Mouse (Mus musculus) embryonic facial prominence, embryonic 11.5 days (tissue): Measurements from ENCODE around the gene Fgfr2. TPM values are rescaled to one million over a fixed set of nuclear protein-coding genes. Genes with fewer than 3 reads are reported as not detected.
A peak's percentile ranks its signal among the peaks of the same experiment; 100 is the strongest.

ENCODE experiments used
- ATAC-seq: fragments of 200-750 bp; cut with Nextera tagmentation; replicated peaks from 2 replicates; pipeline ENCODE4 v1.8.0; 2017; ENCODE audit warnings: low read depth; ENCODE audit not compliant: insufficient number of reproducible peaks, low FRiP score, low TSS enrichment
- DNase-seq: peaks from one replicate; pipeline ENCODE4 v3.0.0-alpha.2; 2015; ENCODE audit warnings: low spot score
- H3K27ac ChIP-seq: fragments of 300-500 bp; sonication (generic); replicated peaks from 2 replicates; pipeline ENCODE4 v1.5.1; 2014; ENCODE audit warnings: mild to moderate bottlenecking, low read depth, low read length, control low read depth
- H3K27me3 ChIP-seq: fragments of 300-500 bp; sonication (generic); 2 replicates; pipeline ENCODE4 v1.6.1; 2014; ENCODE audit warnings: mild to moderate bottlenecking, low read length, moderate library complexity, mixed read lengths; ENCODE audit not compliant: control insufficient read depth, insufficient read depth
- H3K36me3 ChIP-seq: fragments of 300-500 bp; sonication (generic); replicated peaks from 2 replicates; pipeline ENCODE4 v1.6.1; 2014; ENCODE audit warnings: low read depth, mild to moderate bottlenecking, low read length, moderate library complexity, mixed read lengths; ENCODE audit not compliant: control insufficient read depth, insufficient read depth
- H3K4me1 ChIP-seq: fragments of 300-500 bp; sonication (generic); 2 replicates; pipeline ENCODE4 v1.6.1; 2014; ENCODE audit warnings: low read length, mixed read lengths; ENCODE audit not compliant: control insufficient read depth, insufficient read depth
- H3K4me2 ChIP-seq: fragments of 300-500 bp; sonication (generic); 2 replicates; pipeline ENCODE4 v1.6.1; 2014; ENCODE audit warnings: low read depth, mild to moderate bottlenecking, control low read depth, low read length, moderate library complexity
- H3K4me3 ChIP-seq: fragments of 300-500 bp; sonication (generic); 2 replicates; pipeline ENCODE4 v1.5.1; 2014; ENCODE audit warnings: low read depth, low read length, control low read depth
- H3K9ac ChIP-seq: fragments of 300-500 bp; sonication (generic); replicated peaks from 2 replicates; pipeline ENCODE4 v1.6.1; 2014; ENCODE audit warnings: mild to moderate bottlenecking, control low read depth, low read length
- H3K9me3 ChIP-seq: fragments of 300-500 bp; sonication (generic); replicated peaks from 2 replicates; pipeline ENCODE4 v1.6.1; 2016; ENCODE audit warnings: mild to moderate bottlenecking, low read length, inconsistent platforms, mixed read lengths; ENCODE audit not compliant: control insufficient read depth
- WGBS: fragments of 180-500 bp; shearing (Covaris S2); extraction: QIAGEN DNeasy Blood & Tissue Kit; methylation state at CpG from one replicate; pipeline ENCODE4 v1.1.7; 2014; 5-methylcytosine and 5-hydroxymethylcytosine counted together
- polyA plus RNA-seq: library from polyadenylated mRNA; unstranded; fragments of >200 nt; fragmentation: Nextera tagmentation; extraction: Ambion mirVana; gene quantifications from 2 replicates; pipeline ENCODE4 v1.2.1, GENCODE M21; 2014

Gene Fgfr2
- polyA plus RNA-seq, 1 experiment from 2014 or later, result 75.6 TPM

DNA sequence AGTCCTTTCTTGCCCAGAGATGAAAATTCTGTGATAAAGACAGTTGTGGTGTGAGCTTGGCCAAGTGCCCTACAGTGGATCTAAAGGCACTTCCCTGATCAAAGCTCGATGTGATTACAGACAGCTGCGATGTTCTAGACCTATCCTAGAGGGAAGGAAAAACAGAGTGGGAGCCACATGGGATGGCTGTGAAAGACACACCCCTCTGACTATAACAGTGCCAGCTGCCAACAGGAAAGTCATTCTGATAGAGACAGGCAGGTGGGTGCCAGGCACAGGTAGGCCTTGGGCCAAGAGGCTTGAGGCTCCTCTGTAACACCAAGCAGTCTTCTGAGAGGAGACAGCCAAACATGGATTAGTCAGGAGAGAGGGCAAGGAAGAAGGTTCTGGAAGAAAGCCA lies 2104.0 kb downstream of the Fgfr2 start:
- Histone ChIP-seq H3K36me3 (no peaks in the 10 kb centered on the region), H3K27me3 (no peaks in the 10 kb centered on the region), H3K9ac (no peak overlapping the region), H3K4me3 (no peak overlapping the region), H3K27ac (no peak overlapping the region), H3K4me2 (no peak overlapping the region), H3K4me1 (no peaks in the 10 kb centered on the region), H3K9me3 (no peaks in the 10 kb centered on the region)
- DNase-seq (no peak), ATAC-seq (no peak)
- 84% methylated on average over 2 of the region's 2 CpGs for WGBS

DNA sequence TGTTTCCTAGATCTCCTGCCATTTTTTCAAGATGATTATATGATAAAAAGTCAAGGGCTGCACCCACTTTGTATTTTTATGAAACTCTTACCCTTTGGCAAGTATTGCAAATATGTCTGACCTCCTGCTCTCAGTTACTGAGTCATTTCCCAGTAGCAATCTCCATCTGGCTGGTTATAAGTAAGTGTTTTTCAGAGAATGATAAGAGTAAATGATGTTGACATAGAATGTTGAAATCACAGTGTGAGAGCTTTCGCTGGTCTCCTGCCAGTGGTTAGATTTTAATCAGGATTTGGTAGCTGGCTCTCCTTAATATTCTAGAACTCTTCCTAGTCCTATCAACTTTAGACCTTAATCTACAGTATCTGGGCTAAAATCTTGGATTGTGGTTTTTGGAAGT lies 2111.2 kb downstream of the Fgfr2 start:
- ATAC-seq, result no peak
- Histone ChIP-seq H3K36me3 (no peaks in the 10 kb centered on the region), H3K4me1 (no peaks in the 10 kb centered on the region), H3K9me3 (no peaks in the 10 kb centered on the region), H3K27me3 (no peaks in the 10 kb centered on the region), H3K4me2 (no peak overlapping the region), H3K4me3 (no peak overlapping the region), H3K9ac (no peak overlapping the region), H3K27ac (no peak overlapping the region)
- 81% methylated on average over 1 of the region's 1 CpGs for WGBS
- DNase-seq, result no peak

DNA sequence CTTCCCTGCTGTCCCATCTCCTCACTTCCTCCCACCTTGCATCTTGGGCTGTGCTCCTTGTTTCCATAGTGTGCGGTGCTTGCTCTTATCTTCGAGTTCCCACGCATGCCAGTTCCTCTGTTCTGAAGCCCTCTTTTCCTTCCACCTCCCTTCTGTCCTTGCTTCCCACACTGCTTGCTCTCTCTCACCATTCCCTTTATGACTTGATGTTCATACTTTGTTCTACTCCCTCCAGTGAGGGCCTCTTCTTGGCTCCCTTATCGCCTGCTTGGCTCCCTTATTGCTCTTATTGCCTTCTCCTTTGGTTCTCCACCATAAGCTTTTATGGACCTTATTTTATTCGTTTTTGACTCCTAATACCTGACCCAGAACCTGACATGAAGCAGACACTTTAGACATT lies 2114.0 kb downstream of the Fgfr2 start:
- Histone ChIP-seq H3K4me2 (no peak overlapping the region), H3K27ac (no peak overlapping the region), H3K4me3 (no peak overlapping the region), H3K9ac (no peak overlapping the region), H3K27me3 (no peaks in the 10 kb centered on the region), H3K36me3 (no peaks in the 10 kb centered on the region), H3K9me3 (no peaks in the 10 kb centered on the region; the same call in 1 of the 2 replicates), H3K4me1 (no peaks in the 10 kb centered on the region)
- ATAC-seq (no peak), DNase-seq (no peak)
- WGBS, result 80% methylated on average over 5 of the region's 5 CpGs

DNA sequence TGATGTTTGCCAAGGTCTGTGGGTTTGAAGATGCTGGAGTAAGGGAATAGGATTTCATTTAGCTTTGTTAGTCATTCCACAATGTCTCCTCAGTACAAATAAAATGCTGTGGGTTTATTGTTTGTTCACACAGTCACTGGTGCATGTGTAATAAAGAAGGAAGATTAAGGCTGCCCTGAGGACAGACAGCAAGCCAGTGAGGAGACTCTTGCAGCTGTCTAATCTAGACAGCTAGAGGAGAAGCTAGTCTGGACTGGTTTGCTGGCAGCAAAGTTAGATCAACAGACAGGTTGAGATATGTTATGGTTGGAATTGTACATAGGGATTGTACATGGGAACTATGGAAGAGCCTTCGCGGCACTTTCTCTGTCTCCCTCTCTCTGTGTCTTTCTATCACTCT lies 2115.9 kb downstream of the Fgfr2 start:
- no peak for ATAC-seq
- Histone ChIP-seq H3K4me3 (no peak overlapping the region), H3K9ac (no peak overlapping the region), H3K4me2 (no peak overlapping the region), H3K27ac (no peak overlapping the region), H3K27me3 (no peaks in the 10 kb centered on the region), H3K36me3 (no peaks in the 10 kb centered on the region), H3K4me1 (no peaks in the 10 kb centered on the region), H3K9me3 (no peaks in the 10 kb centered on the region; the same call in 1 of the 2 replicates)
- WGBS, result 100% methylated on average over 2 of the region's 2 CpGs
- DNase-seq, result no peak

DNA sequence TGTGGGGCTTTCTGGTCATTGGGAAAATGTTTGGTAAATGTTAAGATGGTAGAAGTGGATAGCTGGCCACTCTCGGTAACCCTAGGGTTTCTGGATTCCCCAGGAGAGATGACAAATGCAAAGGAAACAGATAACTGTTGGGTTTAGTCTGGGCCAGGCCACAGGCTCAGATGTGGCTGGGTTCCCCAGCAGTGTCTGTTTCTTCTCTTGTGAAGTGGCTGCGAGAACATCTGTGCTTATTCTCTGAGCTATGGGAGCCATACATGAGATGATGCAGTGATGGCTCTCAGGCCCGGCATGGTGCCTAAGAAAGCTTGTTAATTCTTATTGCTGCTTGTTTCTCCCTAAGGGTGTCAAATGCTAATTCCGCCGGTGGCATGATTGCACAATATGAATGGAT lies 2119.1 kb downstream of the Fgfr2 start:
- ATAC-seq (no peak), DNase-seq (no peak)
- Histone ChIP-seq H3K9me3 (no peaks in the 10 kb centered on the region; the same call in 1 of the 2 replicates), H3K4me3 (no peak overlapping the region), H3K9ac (no peak overlapping the region), H3K27ac (no peak overlapping the region), H3K4me2 (no peak overlapping the region), H3K27me3 (no peaks in the 10 kb centered on the region), H3K4me1 (no peaks in the 10 kb centered on the region), H3K36me3 (no peaks in the 10 kb centered on the region)
- WGBS, result 93% methylated on average over 5 of the region's 5 CpGs

DNA sequence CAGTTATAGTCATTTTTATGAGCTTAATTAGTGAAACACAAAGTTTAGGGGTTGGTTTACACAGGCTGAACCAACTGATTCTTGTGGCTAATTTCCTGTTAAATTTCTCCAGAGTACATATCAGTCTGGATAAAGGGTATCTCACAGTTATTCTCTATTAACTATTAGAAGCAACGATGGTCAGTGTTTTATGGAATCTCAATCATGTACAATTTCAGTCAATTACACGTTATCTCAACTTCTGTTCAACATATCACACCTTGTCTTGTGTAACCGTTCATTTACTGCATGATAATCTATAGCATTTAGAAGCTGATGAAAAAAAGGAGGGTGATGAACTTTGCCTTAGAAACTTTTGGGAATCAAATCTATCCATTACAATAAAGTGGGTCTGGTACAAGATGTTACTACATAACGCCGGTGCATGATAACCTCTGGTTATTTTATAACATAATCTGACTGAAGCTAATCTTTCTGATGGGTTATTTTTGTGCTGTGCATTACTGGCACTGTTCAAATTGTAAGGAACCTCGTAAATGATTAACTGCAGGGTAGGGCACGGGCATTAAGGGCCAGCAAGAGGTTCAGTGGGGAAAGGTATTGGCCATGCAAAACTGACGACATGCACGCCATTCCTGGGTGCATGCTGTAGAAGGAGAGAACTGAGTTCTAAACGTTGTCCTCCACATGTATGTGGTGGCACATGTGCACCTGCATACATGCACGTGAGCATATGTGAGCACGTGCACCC lies 2121.0 kb downstream of the Fgfr2 start:
- Histone ChIP-seq H3K27me3 (no peaks in the 10 kb centered on the region), H3K4me1 (no peaks in the 10 kb centered on the region), H3K36me3 (no peaks in the 10 kb centered on the region), H3K4me3 (no peak overlapping the region), H3K27ac (no peak overlapping the region), H3K4me2 (no peak overlapping the region), H3K9ac (no peak overlapping the region), H3K9me3 (no peaks in the 10 kb centered on the region; the same call in 1 of the 2 replicates)
- 89% methylated on average over 12 of the region's 12 CpGs for WGBS
- ATAC-seq (no peak), DNase-seq (no peak)

DNA sequence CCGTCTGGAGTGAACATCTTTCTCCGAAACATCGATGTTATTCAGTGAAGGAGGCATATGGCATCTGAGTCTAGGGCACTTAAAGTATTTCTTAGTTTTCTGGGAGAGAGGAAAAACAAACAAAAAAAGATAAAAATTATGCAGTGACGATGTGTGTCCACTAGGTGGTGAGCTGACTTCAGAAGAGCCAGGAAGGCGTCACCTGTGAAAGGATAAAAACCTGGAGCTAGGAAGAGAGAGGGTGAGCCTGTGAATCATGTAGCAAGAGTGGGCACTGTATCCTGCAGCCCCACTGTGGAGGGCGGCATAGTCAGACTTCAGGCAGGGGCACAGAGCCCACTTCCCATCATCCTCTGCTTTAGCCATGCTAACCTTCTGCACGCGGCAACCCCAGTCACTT lies 2129.2 kb downstream of the Fgfr2 start:
- Histone ChIP-seq H3K9me3 (no peaks in the 10 kb centered on the region), H3K4me2 (no peak overlapping the region), H3K9ac (no peak overlapping the region), H3K36me3 (no peaks in the 10 kb centered on the region), H3K27me3 (no peaks in the 10 kb centered on the region), H3K27ac (no peak overlapping the region), H3K4me3 (no peak overlapping the region), H3K4me1 (no peaks in the 10 kb centered on the region)
- 56% methylated on average over 8 of the region's 8 CpGs for WGBS
- ATAC-seq (no peak), DNase-seq (peak; percentile 44)

DNA sequence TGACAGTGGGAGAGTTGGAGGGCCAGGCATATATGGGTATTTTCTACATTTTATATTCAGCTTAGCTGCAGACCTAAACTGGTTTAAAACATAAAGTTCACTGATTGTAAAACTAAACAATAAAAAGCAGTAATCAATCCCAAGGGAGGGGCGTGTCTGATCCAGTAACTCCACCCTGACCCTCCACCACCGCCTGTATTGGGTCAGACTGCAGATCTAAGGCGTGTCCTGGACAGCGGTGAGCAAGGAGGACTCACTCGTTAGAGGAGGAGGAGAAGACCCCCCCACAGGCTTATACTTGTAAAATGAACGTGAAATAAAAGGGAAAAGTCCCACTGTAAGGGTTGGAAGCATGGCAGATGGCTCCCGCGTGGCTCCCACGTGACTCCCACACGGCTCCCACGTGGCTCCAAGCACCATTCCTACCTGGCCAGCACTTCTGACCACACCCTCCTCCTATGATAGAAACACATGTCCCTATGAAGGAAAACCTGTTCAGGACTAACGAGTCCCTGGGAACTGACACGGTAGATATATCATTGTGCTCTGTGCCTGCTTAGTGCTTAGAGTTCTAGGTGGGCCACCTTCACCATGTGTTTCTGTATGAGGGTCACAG lies 2131.9 kb downstream of the Fgfr2 start:
- H3K27me3 ChIP-seq, result no peaks in the 10 kb centered on the region
- no peak overlapping the region for H3K4me2 ChIP-seq
- 89% methylated on average over 13 of the region's 13 CpGs for WGBS
- no peaks in the 10 kb centered on the region for H3K4me1 ChIP-seq
- H3K36me3 ChIP-seq, result no peaks in the 10 kb centered on the region
- no peak for DNase-seq
- ATAC-seq, result no peak
- no peak overlapping the region for H3K4me3 ChIP-seq
- no peaks in the 10 kb centered on the region for H3K9me3 ChIP-seq
- H3K27ac ChIP-seq, result no peak overlapping the region
- H3K9ac ChIP-seq, result no peak overlapping the region
